Mouse (Mus musculus): ENCODE measurements at regions not wholly inside any gene's neighbourhood (a gene's known extent, or its start where the extent isn't known, plus 50 kb on each side); places are given as distances from the start of the nearest gene placed in this dataset.

DNA sequence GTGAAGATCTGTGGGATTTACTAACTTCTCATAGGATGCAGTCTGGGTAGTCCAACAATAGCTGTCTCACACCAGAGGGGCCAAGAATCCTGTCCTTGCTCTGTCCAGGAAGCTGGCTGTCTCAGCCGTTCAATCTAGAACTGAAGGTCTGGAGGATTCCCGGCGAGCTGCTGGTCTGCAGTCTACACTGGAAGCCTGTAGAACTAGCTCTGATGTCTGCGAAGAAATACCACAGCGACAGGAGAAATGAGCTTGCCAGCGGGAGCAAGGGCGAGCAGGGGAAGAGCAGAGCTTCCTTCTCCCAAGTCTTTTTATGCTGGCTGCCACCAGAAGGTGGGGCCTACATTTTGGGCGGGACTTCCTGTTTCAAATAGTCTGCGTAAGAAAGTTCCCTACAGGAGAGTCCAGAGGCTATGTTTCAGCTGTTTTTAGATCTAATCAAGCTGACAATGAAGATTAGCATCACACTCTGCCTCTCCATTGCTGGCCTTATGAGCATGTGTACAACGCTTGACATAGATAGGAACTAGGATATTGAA lies 111.9 kb upstream of the Eef2kmt start:
- 78% methylated on average over 10 of the region's 10 CpGs for WGBS
- Histone ChIP-seq H3K9ac (ENCODE audit: low read depth, low read length) (no peak overlapping the region), H3K9me3 (ENCODE audit: control insufficient read depth, low read length) (no peaks in the 10 kb centered on the region), H3K4me3 (ENCODE audit: low read length) (no peak overlapping the region), H3K4me1 (ENCODE audit: control insufficient read depth, insufficient read depth, low read length) (no peaks in the 10 kb centered on the region), H3K27me3 (replicated peaks; ENCODE audit: control insufficient read depth, insufficient read depth, low read length) (no peaks in the 10 kb centered on the region), H3K27ac (ENCODE audit: low read length) (no peak overlapping the region), H3K4me2 (ENCODE audit: low read depth, low read length) (no peak overlapping the region), H3K36me3 (ENCODE audit: control insufficient read depth, insufficient read depth, low read length) (no peaks in the 10 kb centered on the region)
- ATAC-seq, result no peak

DNA sequence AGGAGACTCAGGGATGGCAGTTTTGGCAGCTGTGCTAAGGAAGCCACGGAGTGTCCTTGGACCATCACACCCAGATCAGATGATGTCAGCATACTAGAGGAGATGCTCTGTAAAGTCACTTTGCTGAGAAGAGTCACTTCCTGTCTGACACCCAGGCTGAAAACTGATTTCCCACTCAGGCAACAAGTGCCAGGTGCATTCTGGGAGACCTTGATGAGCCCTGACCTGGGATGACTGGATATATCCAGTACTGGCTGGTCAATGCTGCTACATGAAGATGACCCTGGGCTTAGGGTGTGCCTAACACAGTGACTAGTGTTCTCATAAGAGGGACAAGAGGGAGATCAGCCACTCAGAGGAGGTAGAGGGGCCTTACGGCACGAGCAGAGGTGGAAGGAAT lies 110.2 kb upstream of the Eef2kmt start:
- 85% methylated on average over 3 of the region's 3 CpGs for WGBS
- H3K27ac ChIP-seq (ENCODE audit: low read length), result no peak overlapping the region

DNA sequence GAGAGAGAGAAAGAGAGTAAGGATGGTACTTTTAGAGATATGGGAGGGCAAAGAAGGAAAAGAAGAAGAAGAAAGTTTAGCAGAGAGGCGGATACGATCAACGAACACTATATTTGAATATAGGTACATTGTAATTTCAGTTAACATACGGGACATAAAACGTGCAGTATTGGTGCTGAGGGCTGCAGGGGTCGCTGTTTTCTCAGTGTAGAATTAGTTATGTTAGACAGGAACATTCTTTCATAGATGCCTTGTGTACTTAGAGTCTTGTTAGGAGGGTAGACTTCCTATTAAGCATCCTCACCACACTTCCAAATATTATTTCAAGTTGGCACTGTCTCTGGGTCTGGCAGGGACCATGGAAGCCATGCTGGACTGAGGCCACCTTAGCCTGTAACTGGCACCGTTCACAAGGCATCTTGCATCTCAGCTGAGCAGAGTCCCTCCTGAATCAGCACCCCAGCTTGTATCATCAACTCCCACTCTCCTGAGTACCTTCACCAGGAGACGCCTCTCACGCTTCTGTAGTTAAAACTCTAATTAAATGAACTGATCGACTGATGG lies 107.3 kb upstream of the Eef2kmt start:
- no peaks in the 10 kb centered on the region for H3K27me3 ChIP-seq (replicated peaks; ENCODE audit: control insufficient read depth, insufficient read depth, low read length)
- no peaks in the 10 kb centered on the region for H3K9me3 ChIP-seq (ENCODE audit: control insufficient read depth, low read length)
- ATAC-seq, result no peak
- H3K4me2 ChIP-seq (ENCODE audit: low read depth, low read length), result no peak overlapping the region
- no peak overlapping the region for H3K4me3 ChIP-seq (ENCODE audit: low read length)
- H3K27ac ChIP-seq (ENCODE audit: low read length), result no peak overlapping the region
- no peaks in the 10 kb centered on the region for H3K36me3 ChIP-seq (ENCODE audit: control insufficient read depth, insufficient read depth, low read length)
- H3K9ac ChIP-seq (ENCODE audit: low read depth, low read length), result no peak overlapping the region
- H3K4me1 ChIP-seq (ENCODE audit: control insufficient read depth, insufficient read depth, low read length), result no peaks in the 10 kb centered on the region
- WGBS, result 76% methylated on average over 10 of the region's 10 CpGs

More for the DNA sequence above, 110.2 kb upstream of the Eef2kmt start:
- Histone ChIP-seq H3K36me3 (ENCODE audit: control insufficient read depth, insufficient read depth, low read length) (no peaks in the 10 kb centered on the region), H3K9ac (ENCODE audit: low read depth, low read length) (no peak overlapping the region), H3K27me3 (replicated peaks; ENCODE audit: control insufficient read depth, insufficient read depth, low read length) (no peaks in the 10 kb centered on the region), H3K9me3 (ENCODE audit: control insufficient read depth, low read length) (no peaks in the 10 kb centered on the region), H3K4me2 (ENCODE audit: low read depth, low read length) (no peak overlapping the region), H3K4me1 (ENCODE audit: control insufficient read depth, insufficient read depth, low read length) (no peaks in the 10 kb centered on the region), H3K4me3 (ENCODE audit: low read length) (no peak overlapping the region)
- ATAC-seq, result no peak

DNA sequence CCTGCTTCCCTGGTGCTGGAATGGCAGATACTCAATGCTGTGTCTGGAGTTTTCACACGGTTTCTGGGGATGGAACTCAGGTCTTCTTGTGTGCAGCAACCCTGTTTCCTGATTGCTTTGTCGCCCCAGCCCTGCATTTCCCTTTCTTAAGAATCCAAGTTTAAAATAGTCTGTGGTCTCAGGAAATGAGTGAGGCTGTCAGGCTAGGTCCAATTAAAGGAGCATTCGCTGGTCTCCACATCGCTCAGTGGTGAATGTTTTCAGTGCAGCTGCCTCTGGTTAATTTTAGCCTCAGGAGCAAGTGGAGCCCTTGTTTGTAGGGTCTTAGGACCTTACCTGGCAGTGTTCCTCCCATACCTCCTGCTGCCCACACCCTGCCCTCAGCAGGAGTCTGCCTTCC lies 103.4 kb upstream of the Eef2kmt start:
- no peak for ATAC-seq
- H3K36me3 ChIP-seq (ENCODE audit: control insufficient read depth, insufficient read depth, low read length), result no peaks in the 10 kb centered on the region
- no peaks in the 10 kb centered on the region for H3K27me3 ChIP-seq (replicated peaks; ENCODE audit: control insufficient read depth, insufficient read depth, low read length)
- no peak overlapping the region for H3K27ac ChIP-seq (ENCODE audit: low read length)
- H3K4me2 ChIP-seq (ENCODE audit: low read depth, low read length), result no peak overlapping the region
- H3K9me3 ChIP-seq (ENCODE audit: control insufficient read depth, low read length), result no peaks in the 10 kb centered on the region
- H3K4me1 ChIP-seq (ENCODE audit: control insufficient read depth, insufficient read depth, low read length), result no peaks in the 10 kb centered on the region
- no peak overlapping the region for H3K4me3 ChIP-seq (ENCODE audit: low read length)
- 79% methylated on average over 4 of the region's 4 CpGs for WGBS
- H3K9ac ChIP-seq (ENCODE audit: low read depth, low read length), result no peak overlapping the region

DNA sequence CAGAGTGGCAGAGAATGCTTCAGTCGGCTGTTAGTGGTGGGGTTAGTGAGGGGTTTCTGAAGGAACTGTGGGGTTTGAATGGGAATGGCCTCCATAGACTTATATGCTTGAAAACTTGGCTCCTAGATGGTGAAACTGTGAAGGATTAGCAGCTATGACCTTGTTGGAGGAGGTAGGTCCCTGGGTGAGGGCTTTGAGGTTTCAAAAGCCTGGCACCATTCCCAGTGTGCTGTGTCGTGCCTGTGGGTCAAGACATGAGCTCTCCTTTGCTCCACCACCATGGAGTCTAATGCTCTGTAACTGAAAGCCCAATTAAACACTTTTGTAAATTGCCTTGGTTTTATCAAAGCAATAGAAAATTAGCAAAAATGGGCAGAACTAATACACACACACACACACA lies 98.1 kb upstream of the Eef2kmt start:
- no peaks in the 10 kb centered on the region for H3K4me1 ChIP-seq (ENCODE audit: control insufficient read depth, insufficient read depth, low read length)
- 69% methylated on average over 2 of the region's 2 CpGs for WGBS
- no peak overlapping the region for H3K9ac ChIP-seq (ENCODE audit: low read depth, low read length)
- no peaks in the 10 kb centered on the region for H3K27me3 ChIP-seq (replicated peaks; ENCODE audit: control insufficient read depth, insufficient read depth, low read length)
- no peak overlapping the region for H3K4me3 ChIP-seq (ENCODE audit: low read length)
- H3K27ac ChIP-seq (ENCODE audit: low read length), result no peak overlapping the region
- H3K36me3 ChIP-seq (ENCODE audit: control insufficient read depth, insufficient read depth, low read length), result no peaks in the 10 kb centered on the region
- H3K4me2 ChIP-seq (ENCODE audit: low read depth, low read length), result no peak overlapping the region
- ATAC-seq, result no peak
- no peaks in the 10 kb centered on the region for H3K9me3 ChIP-seq (ENCODE audit: control insufficient read depth, low read length)

DNA sequence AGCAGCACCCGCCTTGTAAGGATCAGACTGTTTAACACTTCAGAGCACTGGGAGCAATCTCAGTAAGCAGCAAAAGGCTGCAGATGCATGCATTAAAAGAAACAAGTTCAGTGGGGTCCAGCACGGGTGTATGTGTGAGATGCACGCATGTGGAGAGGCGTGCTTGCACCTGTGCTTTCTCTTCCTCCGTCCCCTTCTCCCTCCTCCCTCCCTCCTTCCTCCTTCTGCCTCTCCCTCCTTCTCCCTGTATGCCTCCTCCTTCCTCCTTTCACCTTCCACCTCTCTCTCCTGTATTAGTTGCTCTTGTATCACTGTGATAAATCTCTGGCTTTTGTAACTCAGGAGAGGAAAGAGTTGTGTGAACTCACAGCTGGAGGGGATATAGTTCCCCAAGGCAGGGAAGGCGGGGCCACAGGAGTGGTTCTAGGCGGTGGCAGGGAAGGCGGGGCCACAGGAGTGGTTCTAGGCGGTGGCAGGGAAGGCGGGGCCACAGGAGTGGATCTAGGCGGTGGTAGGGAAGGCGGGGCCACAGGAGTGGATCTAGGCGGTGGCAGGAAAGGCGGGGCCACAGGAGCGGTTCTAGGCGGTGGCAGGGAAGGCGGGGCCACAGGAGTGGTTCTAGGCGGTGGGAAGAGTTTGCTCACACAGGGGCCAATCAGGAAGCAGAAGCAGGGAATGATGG lies 96.2 kb upstream of the Eef2kmt start:
- peak; percentile 90 for ATAC-seq
- Histone ChIP-seq H3K9me3 (ENCODE audit: control insufficient read depth, low read length) (no peaks in the 10 kb centered on the region), H3K4me1 (ENCODE audit: control insufficient read depth, insufficient read depth, low read length) (no peaks in the 10 kb centered on the region), H3K4me3 (ENCODE audit: low read length) (peak overlapping the region; percentile 20), H3K27me3 (replicated peaks; ENCODE audit: control insufficient read depth, insufficient read depth, low read length) (no peaks in the 10 kb centered on the region), H3K4me2 (ENCODE audit: low read depth, low read length) (peak overlapping the region; percentile 47), H3K27ac (ENCODE audit: low read length) (no peak overlapping the region), H3K9ac (ENCODE audit: low read depth, low read length) (no peak overlapping the region), H3K36me3 (ENCODE audit: control insufficient read depth, insufficient read depth, low read length) (no peaks in the 10 kb centered on the region)
- WGBS, result 4% methylated on average over 18 of the region's 18 CpGs

DNA sequence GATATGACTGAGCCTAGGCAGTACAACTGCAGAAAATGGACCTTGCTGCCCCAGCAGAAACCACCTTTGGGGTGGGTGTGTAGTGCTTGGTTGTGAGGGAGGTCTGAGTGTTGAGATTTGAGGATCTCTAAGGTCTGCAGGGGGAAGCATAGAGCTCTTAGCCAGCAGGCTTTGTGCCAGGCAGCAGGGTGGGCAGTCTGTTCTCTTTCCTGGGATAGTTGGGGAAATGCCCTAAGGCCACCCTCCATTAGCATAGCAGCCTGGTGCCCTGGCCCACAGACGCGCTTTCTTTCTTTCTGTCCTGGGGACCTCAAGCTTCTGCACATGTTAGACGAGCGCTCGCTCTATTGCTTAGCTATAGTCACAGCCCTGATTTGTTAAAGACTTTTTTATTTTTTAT lies 91.4 kb upstream of the Eef2kmt start:
- Histone ChIP-seq H3K4me1 (ENCODE audit: control insufficient read depth, insufficient read depth, low read length) (no peaks in the 10 kb centered on the region), H3K9me3 (ENCODE audit: control insufficient read depth, low read length) (no peaks in the 10 kb centered on the region), H3K27me3 (replicated peaks; ENCODE audit: control insufficient read depth, insufficient read depth, low read length) (no peaks in the 10 kb centered on the region), H3K4me2 (ENCODE audit: low read depth, low read length) (no peak overlapping the region), H3K27ac (ENCODE audit: low read length) (no peak overlapping the region), H3K36me3 (ENCODE audit: control insufficient read depth, insufficient read depth, low read length) (no peaks in the 10 kb centered on the region), H3K9ac (ENCODE audit: low read depth, low read length) (no peak overlapping the region), H3K4me3 (ENCODE audit: low read length) (no peak overlapping the region)
- WGBS, result 85% methylated on average over 5 of the region's 5 CpGs
- no peak for ATAC-seq

DNA sequence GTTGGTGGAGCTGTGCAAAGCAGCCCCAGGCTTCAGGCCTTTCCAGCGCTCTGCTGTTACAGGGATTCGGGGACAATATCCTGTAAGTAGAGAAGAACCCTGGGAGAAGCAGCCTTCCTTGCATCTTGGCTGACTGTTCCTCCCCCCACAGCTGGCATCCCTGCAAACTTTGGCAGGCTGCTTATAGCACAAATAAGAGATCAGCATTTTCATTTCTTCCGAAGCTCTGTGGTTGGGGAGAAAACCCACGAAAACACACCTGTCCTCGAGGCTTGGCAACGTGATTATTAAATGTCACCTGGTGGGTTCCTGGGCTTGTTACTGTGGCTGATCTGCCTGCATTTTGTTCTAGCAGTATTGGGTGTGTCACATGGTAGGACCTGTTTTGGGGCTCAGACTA lies 86.5 kb upstream of the Eef2kmt start:
- Histone ChIP-seq H3K4me2 (ENCODE audit: low read depth, low read length) (no peak overlapping the region), H3K4me3 (ENCODE audit: low read length) (no peak overlapping the region), H3K9me3 (ENCODE audit: control insufficient read depth, low read length) (no peaks in the 10 kb centered on the region), H3K9ac (ENCODE audit: low read depth, low read length) (no peak overlapping the region), H3K27me3 (replicated peaks; ENCODE audit: control insufficient read depth, insufficient read depth, low read length) (no peaks in the 10 kb centered on the region), H3K27ac (ENCODE audit: low read length) (no peak overlapping the region), H3K4me1 (ENCODE audit: control insufficient read depth, insufficient read depth, low read length) (no peaks in the 10 kb centered on the region), H3K36me3 (ENCODE audit: control insufficient read depth, insufficient read depth, low read length) (no peaks in the 10 kb centered on the region)
- WGBS, result 74% methylated on average over 6 of the region's 6 CpGs
- ATAC-seq, result no peak

DNA sequence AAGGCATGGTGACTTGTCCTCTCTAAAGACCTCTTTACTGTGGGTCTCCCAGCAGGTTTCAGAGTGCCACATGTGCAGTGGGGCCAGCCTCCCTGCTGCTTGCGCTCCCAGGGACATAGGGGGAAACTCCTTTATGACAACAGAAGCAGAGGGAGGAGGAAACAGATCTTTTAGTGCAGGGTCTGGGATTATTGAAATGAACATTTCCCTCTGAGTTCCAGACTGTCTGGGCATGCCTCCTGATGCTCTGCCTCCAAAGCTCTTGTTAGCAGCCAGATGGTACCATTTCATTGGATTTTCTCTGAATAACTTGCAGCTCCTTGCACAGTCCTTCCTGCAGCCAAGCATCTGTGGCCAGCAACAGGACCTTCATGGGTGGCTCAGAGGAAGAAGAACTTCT lies 60.5 kb upstream of the Eef2kmt start:
- Histone ChIP-seq H3K4me1 (ENCODE audit: control insufficient read depth, insufficient read depth, low read length) (no peaks in the 10 kb centered on the region), H3K4me3 (ENCODE audit: low read length) (no peak overlapping the region), H3K27me3 (replicated peaks; ENCODE audit: control insufficient read depth, insufficient read depth, low read length) (no peaks in the 10 kb centered on the region), H3K9me3 (ENCODE audit: control insufficient read depth, low read length) (no peaks in the 10 kb centered on the region), H3K4me2 (ENCODE audit: low read depth, low read length) (no peak overlapping the region), H3K27ac (ENCODE audit: low read length) (no peak overlapping the region), H3K36me3 (ENCODE audit: control insufficient read depth, insufficient read depth, low read length) (no peaks in the 10 kb centered on the region), H3K9ac (ENCODE audit: low read depth, low read length) (no peak overlapping the region)
- 81% methylated on average over 1 of the region's 1 CpGs for WGBS
- ATAC-seq, result no peak

DNA sequence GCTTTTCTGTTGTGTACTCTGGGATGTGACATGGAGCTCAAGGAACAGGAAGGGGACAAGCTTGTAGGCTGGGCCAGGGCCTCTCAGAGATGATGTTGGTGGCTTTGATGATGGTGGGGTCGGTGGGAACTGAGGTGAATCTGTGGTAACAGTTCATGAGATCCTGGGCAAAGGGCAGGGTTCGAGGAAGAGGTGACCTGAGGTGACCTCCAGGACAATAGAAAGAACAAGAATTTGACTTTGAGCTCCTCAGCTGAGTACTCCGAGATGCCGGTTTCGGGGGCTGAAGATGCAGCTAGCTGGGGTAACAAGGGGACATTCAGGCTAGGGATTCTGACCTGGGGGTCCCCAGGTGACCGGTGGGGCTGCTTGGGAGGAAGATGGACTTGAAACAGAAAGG lies 57.5 kb upstream of the Eef2kmt start:
- Histone ChIP-seq H3K9ac (ENCODE audit: low read depth, low read length) (no peak overlapping the region), H3K36me3 (ENCODE audit: control insufficient read depth, insufficient read depth, low read length) (no peaks in the 10 kb centered on the region), H3K27ac (ENCODE audit: low read length) (no peak overlapping the region), H3K4me2 (ENCODE audit: low read depth, low read length) (no peak overlapping the region), H3K4me3 (ENCODE audit: low read length) (no peak overlapping the region), H3K27me3 (replicated peaks; ENCODE audit: control insufficient read depth, insufficient read depth, low read length) (no peaks in the 10 kb centered on the region; the same call in 1 of the 2 replicates), H3K9me3 (ENCODE audit: control insufficient read depth, low read length) (no peaks in the 10 kb centered on the region), H3K4me1 (ENCODE audit: control insufficient read depth, insufficient read depth, low read length) (no peaks in the 10 kb centered on the region)
- WGBS, result 75% methylated on average over 6 of the region's 6 CpGs
- no peak for ATAC-seq

Measured in intestine, embryonic 16.5 days (tissue).